Mouse (Mus musculus) MEL (cell line): Measurements from ENCODE around the gene Gpr35. TPM values are rescaled to one million over a fixed set of nuclear protein-coding genes. Genes with fewer than 3 reads are reported as not detected.

Source experiments
- DNase-seq: peaks from one replicate; pipeline ENCODE4 v3.0.0; 2011; ENCODE audit warnings: low read depth, low spot score
- H3K27ac ChIP-seq: 2 replicates; pipeline ENCODE4 v1.5.1; 2012; ENCODE audit warnings: low read depth, mild to moderate bottlenecking, control low read depth, low read length, moderate library complexity; ENCODE audit not compliant: control insufficient read depth
- H3K27me3 ChIP-seq, 2 experiments: fragments of 150-350 bp in 1 of 2; sonication (generic) in 1 of 2; 2 replicates each; pipeline ENCODE4 v1.6.1; 2012; ENCODE audit warnings: low read length in 2 of 2, mild to moderate bottlenecking in 2 of 2, improper control_type of control experiment in 1 of 2, moderate library complexity in 1 of 2; ENCODE audit not compliant: insufficient read depth in 2 of 2, control insufficient read depth in 1 of 2
- H3K36me3 ChIP-seq, 2 experiments: 2 replicates each; pipeline ENCODE4 v1.6.1; 2012 to 2014; ENCODE audit warnings: low read length in 2 of 2, improper control_type of control experiment in 1 of 2, inconsistent platforms in 1 of 2, mild to moderate bottlenecking in 1 of 2; ENCODE audit not compliant: insufficient read depth in 2 of 2, control insufficient read depth in 1 of 2
- H3K4me1 ChIP-seq, 2 experiments: fragments of 150-350 bp in 1 of 2; sonication (generic) in 1 of 2; 2 replicates each; pipeline ENCODE4 v1.6.1; 2012; ENCODE audit warnings: low read length in 2 of 2, improper control_type of control experiment in 1 of 2, mild to moderate bottlenecking in 1 of 2; ENCODE audit not compliant: insufficient read depth in 2 of 2, control insufficient read depth in 1 of 2
- H3K4me3 ChIP-seq, 2 experiments: fragments of 150-350 bp in 1 of 2; sonication (generic) in 1 of 2; 2 replicates each; pipeline ENCODE4 v1.5.1; 2012; ENCODE audit warnings: low read depth in 2 of 2, low read length in 2 of 2, mild to moderate bottlenecking in 2 of 2, moderate library complexity in 2 of 2, control low read depth in 1 of 2, improper control_type of control experiment in 1 of 2; ENCODE audit not compliant: control insufficient read depth in 1 of 2, insufficient read depth in 1 of 2
- H3K79me2 ChIP-seq: 2 replicates; pipeline ENCODE4 v1.6.1; 2012; ENCODE audit warnings: mild to moderate bottlenecking, low read length, moderate library complexity; ENCODE audit not compliant: control insufficient read depth, poor library complexity, insufficient read depth
- H3K9ac ChIP-seq: 2 replicates; pipeline ENCODE4 v1.6.1; 2012; ENCODE audit warnings: low read depth, mild to moderate bottlenecking, control low read depth, low read length, moderate library complexity; ENCODE audit not compliant: control insufficient read depth, poor library complexity, severe bottlenecking
- H3K9me3 ChIP-seq: fragments of 150-350 bp; sonication (generic); replicated peaks from 2 replicates; pipeline ENCODE4 v1.6.1; 2012; ENCODE audit warnings: mild to moderate bottlenecking, low read length, improper control_type of control experiment, moderate library complexity; ENCODE audit not compliant: insufficient read depth
- BHLHE40 ChIP-seq: IDR thresholded peaks from 2 replicates; pipeline ENCODE4 v1.6.1; 2012; ENCODE audit warnings: low read depth, mild to moderate bottlenecking, inconsistent platforms, low read length, improper control_type of control experiment, borderline replicate concordance
- CHD1 ChIP-seq: IDR thresholded peaks from 2 replicates; pipeline ENCODE4 v1.6.1; 2012; ENCODE audit warnings: low read depth, mild to moderate bottlenecking, inconsistent platforms, low read length, improper control_type of control experiment
- CTCF ChIP-seq, 3 experiments: IDR thresholded peaks in 2 of 3; conservative IDR thresholded peaks in 1 of 3; 2 replicates each; pipeline ENCODE4 v1.5.1; 2011 to 2012; ENCODE audit warnings: low read length in 3 of 3, low read depth in 2 of 3, mild to moderate bottlenecking in 2 of 3, improper control_type of control experiment in 1 of 3, inconsistent platforms in 1 of 3, mixed read lengths in 1 of 3, moderate library complexity in 1 of 3; ENCODE audit not compliant: control insufficient read depth in 1 of 3, insufficient read depth in 1 of 3, poor library complexity in 1 of 3, severe bottlenecking in 1 of 3
- E2F4 ChIP-seq: IDR thresholded peaks from 2 replicates; pipeline ENCODE4 v1.6.1; 2011; ENCODE audit warnings: low read depth, low read length, improper control_type of control experiment, borderline replicate concordance
- ELF1 ChIP-seq: IDR thresholded peaks from 2 replicates; pipeline ENCODE4 v1.6.1; 2014; ENCODE audit warnings: low read depth, mild to moderate bottlenecking, inconsistent platforms, low read length, improper control_type of control experiment, moderate library complexity
- ETS1 ChIP-seq: IDR thresholded peaks from 2 replicates; pipeline ENCODE4 v1.6.1; 2012; ENCODE audit warnings: low read depth, mild to moderate bottlenecking, inconsistent platforms, low read length, improper control_type of control experiment, moderate library complexity
- GABPA ChIP-seq: IDR thresholded peaks from 2 replicates; pipeline ENCODE4 v1.6.1; 2012; ENCODE audit warnings: low read depth, mild to moderate bottlenecking, inconsistent platforms, low read length, improper control_type of control experiment, moderate library complexity
- GATA1 ChIP-seq: IDR thresholded peaks from 2 replicates; pipeline ENCODE4 v1.6.1; 2011; ENCODE audit warnings: low read depth, low read length, improper control_type of control experiment
- HCFC1 ChIP-seq: IDR thresholded peaks from 2 replicates; pipeline ENCODE4 v1.6.1; 2012; ENCODE audit warnings: low read depth, mild to moderate bottlenecking, inconsistent platforms, low read length, improper control_type of control experiment, moderate library complexity
- JUND ChIP-seq: IDR thresholded peaks from 2 replicates; pipeline ENCODE4 v1.6.1; 2011; ENCODE audit warnings: low read depth, mild to moderate bottlenecking, improper control_type of control experiment, low read length
- KAT2A ChIP-seq: conservative IDR thresholded peaks from 2 replicates; pipeline ENCODE4 v1.6.1; 2012; ENCODE audit warnings: low read depth, low read length, improper control_type of control experiment, inconsistent platforms
- MAFK ChIP-seq: IDR thresholded peaks from 2 replicates; pipeline ENCODE4 v1.6.1; 2011; ENCODE audit warnings: low read depth, mild to moderate bottlenecking, low read length, improper control_type of control experiment, borderline replicate concordance
- MAX ChIP-seq: IDR thresholded peaks from 2 replicates; pipeline ENCODE4 v1.6.1; 2011; ENCODE audit warnings: low read length, improper control_type of control experiment
- MAZ ChIP-seq: IDR thresholded peaks from 2 replicates; pipeline ENCODE4 v1.6.1; 2012; ENCODE audit warnings: low read depth, mild to moderate bottlenecking, inconsistent platforms, low read length, improper control_type of control experiment
- MEF2A ChIP-seq: IDR thresholded peaks from 2 replicates; pipeline ENCODE4 v1.6.1; 2014; ENCODE audit warnings: low read depth, mild to moderate bottlenecking, inconsistent platforms, low read length, improper control_type of control experiment; ENCODE audit not compliant: poor library complexity, insufficient replicate concordance, severe bottlenecking; ENCODE audit errors: extremely low read depth
- MXI1 ChIP-seq: IDR thresholded peaks from 2 replicates; pipeline ENCODE4 v1.6.1; 2011; ENCODE audit warnings: mild to moderate bottlenecking, low read depth, low read length, improper control_type of control experiment
- MYB ChIP-seq: IDR thresholded peaks from 2 replicates; pipeline ENCODE4 v1.6.1; 2011; ENCODE audit warnings: mild to moderate bottlenecking, low read depth, low read length, improper control_type of control experiment
- MYC ChIP-seq: IDR thresholded peaks from 2 replicates; pipeline ENCODE4 v1.6.1; 2011; ENCODE audit warnings: low read depth, mild to moderate bottlenecking, low read length, improper control_type of control experiment, moderate library complexity
- NELFE ChIP-seq: IDR thresholded peaks from 2 replicates; pipeline ENCODE4 v1.6.1; 2011; ENCODE audit warnings: low read depth, low read length, improper control_type of control experiment
- POLR2A ChIP-seq, 2 experiments: IDR thresholded peaks; 2 replicates each; pipeline ENCODE4 v1.6.1; 2011 to 2012; ENCODE audit warnings: low read length in 2 of 2, mild to moderate bottlenecking in 2 of 2, control low read depth in 1 of 2, improper control_type of control experiment in 1 of 2, low read depth in 1 of 2, moderate library complexity in 1 of 2; ENCODE audit not compliant: control insufficient read depth in 1 of 2, insufficient read depth in 1 of 2, poor library complexity in 1 of 2
- POLR2AphosphoS2 ChIP-seq: IDR thresholded peaks from 2 replicates; pipeline ENCODE4 v1.6.1; 2011; ENCODE audit warnings: low read length, improper control_type of control experiment
- POLR2AphosphoS5 ChIP-seq: IDR thresholded peaks from 2 replicates; pipeline ENCODE4 v1.6.1; 2012; ENCODE audit warnings: low read depth, borderline replicate concordance, mild to moderate bottlenecking, inconsistent platforms, low read length, moderate library complexity, mixed read lengths
- SIN3A ChIP-seq: IDR thresholded peaks from 2 replicates; pipeline ENCODE4 v1.6.1; 2012; ENCODE audit warnings: low read length, improper control_type of control experiment, inconsistent platforms
- SMC3 ChIP-seq: IDR thresholded peaks from 2 replicates; pipeline ENCODE4 v1.6.1; 2011; ENCODE audit warnings: low read depth, low read length, improper control_type of control experiment
- TBP ChIP-seq: IDR thresholded peaks from 2 replicates; pipeline ENCODE4 v1.8.0; 2011; ENCODE audit warnings: low read depth, low read length, improper control_type of control experiment
- TCF12 ChIP-seq: IDR thresholded peaks from 2 replicates; pipeline ENCODE4 v1.6.1; 2014; ENCODE audit warnings: low read depth, mild to moderate bottlenecking, inconsistent platforms, low read length, improper control_type of control experiment, moderate library complexity
- USF2 ChIP-seq, 2 experiments: IDR thresholded peaks; 2 replicates each; pipeline ENCODE4 v1.6.1; 2011 to 2012; ENCODE audit warnings: improper control_type of control experiment in 2 of 2, low read length in 2 of 2, borderline replicate concordance in 1 of 2, inconsistent platforms in 1 of 2, low read depth in 1 of 2, mild to moderate bottlenecking in 1 of 2; ENCODE audit not compliant: insufficient read depth in 1 of 2
- ZMIZ1 ChIP-seq: IDR thresholded peaks from 2 replicates; pipeline ENCODE4 v1.6.1; 2012; ENCODE audit warnings: low read depth, mild to moderate bottlenecking, inconsistent platforms, low read length, improper control_type of control experiment, moderate library complexity
- ZNF384 ChIP-seq: IDR thresholded peaks from 2 replicates; pipeline ENCODE4 v1.6.1; 2012; ENCODE audit warnings: low read depth, mild to moderate bottlenecking, inconsistent platforms, low read length, improper control_type of control experiment
- polyA plus RNA-seq, 2 experiments: library from polyadenylated mRNA; stranded (reverse) in 1 of 2; unstranded in 1 of 2; fragments of >175 nt in 1 of 2; fragments of >200 nt in 1 of 2; gene quantifications; 2 replicates each; pipeline versions ENCODE4 v1.2.1 to v1.2.4; 2012; ENCODE audit warnings: low replicate concordance in 2 of 2, low read depth in 1 of 2; ENCODE audit not compliant: insufficient read length in 2 of 2, insufficient read depth in 1 of 2, missing spikeins in 1 of 2
- total RNA-seq: library from RNA; depleted of rRNA; stranded (reverse); fragments of 300-350 nt; gene quantifications from 2 replicates; pipeline ENCODE4 v1.2.3, GENCODE M21; 2012

Gene Gpr35
- total and polyA plus RNA-seq, 3 experiments = 0.22 TPM; not detected in 2

GRCm38 (mm10) chr1:93030060-93030459 lies 79.4 kb downstream of the Gpr35 start:
- H3K9ac ChIP-seq = no peak overlapping the region
- no peak for TF ChIP-seq MAFK
- no peak for TF ChIP-seq NELFE
- TF ChIP-seq POLR2AphosphoS2 = no peak
- TF ChIP-seq CTCF (IDR thresholded peaks at IDR 0.05 in 2 of 3, conservative IDR thresholded peaks at IDR 0.05 in 1 of 3; ENCODE audit: control insufficient read depth in 1 of 3, insufficient read depth in 1 of 3, low read depth in 2 of 3, low read length in 3 of 3, poor library complexity in 1 of 3, severe bottlenecking in 1 of 3) = no peak
- no peak for TF ChIP-seq GATA1
- no peak for TF ChIP-seq MXI1
- no peak for TF ChIP-seq KAT2A
- TF ChIP-seq HCFC1 = no peak
- no peak for TF ChIP-seq POLR2A (IDR thresholded peaks at IDR 0.05; ENCODE audit: control insufficient read depth in 1 of 2, insufficient read depth in 1 of 2, low read depth in 1 of 2, low read length in 2 of 2, poor library complexity in 1 of 2)
- no peak for TF ChIP-seq POLR2AphosphoS5
- no peak for TF ChIP-seq TBP
- TF ChIP-seq BHLHE40 = no peak
- no peak for TF ChIP-seq MAX
- no peak for TF ChIP-seq MEF2A
- TF ChIP-seq ZNF384 = no peak
- TF ChIP-seq MYB = no peak
- TF ChIP-seq GABPA = no peak
- no peak for TF ChIP-seq USF2 (IDR thresholded peaks at IDR 0.05; ENCODE audit: borderline replicate concordance in 1 of 2, insufficient read depth in 1 of 2, low read depth in 1 of 2, low read length in 2 of 2)
- TF ChIP-seq TCF12 = no peak
- no peak for TF ChIP-seq E2F4
- DNase-seq = no peak
- H3K4me3 ChIP-seq = no peak overlapping the region
- no peaks in the 10 kb centered on the region for H3K9me3 ChIP-seq
- H3K4me1 ChIP-seq = no peaks in the 10 kb centered on the region
- no peaks in the 10 kb centered on the region for H3K36me3 ChIP-seq
- no peaks in the 10 kb centered on the region for H3K27me3 ChIP-seq
- H3K27ac ChIP-seq = no peak overlapping the region
- H3K79me2 ChIP-seq = no peaks in the 10 kb centered on the region

DNA sequence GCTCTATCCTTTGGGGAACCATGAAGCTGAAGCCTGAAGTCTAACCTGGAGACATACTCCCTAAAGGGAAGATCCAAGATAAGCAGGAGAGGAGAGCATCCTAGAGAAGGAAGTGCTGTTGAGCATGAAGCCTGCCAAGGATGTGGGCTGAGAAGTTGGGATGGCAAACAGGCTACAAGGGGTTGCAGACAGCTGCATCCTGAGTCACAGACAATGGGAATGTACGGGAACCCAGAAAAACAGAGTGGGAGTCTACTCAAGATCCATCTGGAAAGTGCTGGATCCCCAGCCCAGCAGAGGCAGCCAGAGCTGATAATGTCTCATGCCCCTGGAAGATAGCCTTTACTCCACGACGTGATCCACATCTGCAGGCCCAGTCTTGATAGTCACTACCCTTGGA lies 80.5 kb downstream of the Gpr35 start:
- H3K27ac ChIP-seq = no peak overlapping the region
- no peaks in the 10 kb centered on the region for H3K79me2 ChIP-seq
- TF ChIP-seq CTCF (IDR thresholded peaks at IDR 0.05 in 2 of 3, conservative IDR thresholded peaks at IDR 0.05 in 1 of 3; ENCODE audit: control insufficient read depth in 1 of 3, insufficient read depth in 1 of 3, low read depth in 2 of 3, low read length in 3 of 3, poor library complexity in 1 of 3, severe bottlenecking in 1 of 3) (no peak), POLR2AphosphoS5 (no peak), SIN3A (no peak), ELF1 (no peak), CHD1 (no peak), ETS1 (no peak), POLR2AphosphoS2 (no peak), POLR2A (IDR thresholded peaks at IDR 0.05; ENCODE audit: control insufficient read depth in 1 of 2, insufficient read depth in 1 of 2, low read depth in 1 of 2, low read length in 2 of 2, poor library complexity in 1 of 2) (no peak), USF2 (IDR thresholded peaks at IDR 0.05; ENCODE audit: borderline replicate concordance in 1 of 2, insufficient read depth in 1 of 2, low read depth in 1 of 2, low read length in 2 of 2) (no peak), E2F4 (no peak), SMC3 (no peak), MAZ (no peak), GABPA (no peak), ZMIZ1 (no peak), MYC (no peak), JUND (no peak), TCF12 (no peak), HCFC1 (no peak)
- no peak overlapping the region for H3K9ac ChIP-seq
- H3K4me3 ChIP-seq = no peak overlapping the region
- H3K9me3 ChIP-seq = no peaks in the 10 kb centered on the region
- DNase-seq = no peak
- no peaks in the 10 kb centered on the region for H3K4me1 ChIP-seq
- no peaks in the 10 kb centered on the region for H3K36me3 ChIP-seq
- H3K27me3 ChIP-seq = no peaks in the 10 kb centered on the region
